Mouse (Mus musculus) cerebellum, adult 2 months (tissue): Measurements from ENCODE around the gene Med15. TPM values are rescaled to one million over a fixed set of nuclear protein-coding genes. Genes with fewer than 3 reads are reported as not detected.
A peak's percentile ranks its signal among the peaks of the same experiment; 100 is the strongest.

ENCODE experiments used
- DNase-seq, 2 experiments: peaks; one replicate each; pipeline ENCODE4 v3.0.0; 2021
- H3K27ac ChIP-seq: fragments of 200-500 bp; 2 replicates; pipeline ENCODE4 v1.5.1; 2012; ENCODE audit warnings: low read length, control low read depth, inconsistent platforms; ENCODE audit not compliant: insufficient read depth
- H3K27me3 ChIP-seq: fragments of 200-500 bp; 2 replicates; pipeline ENCODE4 v1.6.1; 2012; ENCODE audit warnings: inconsistent platforms, mild to moderate bottlenecking, low read length, moderate library complexity; ENCODE audit not compliant: control insufficient read depth, insufficient read depth
- H3K4me1 ChIP-seq: fragments of 200-500 bp; 2 replicates; pipeline ENCODE4 v1.6.1; 2011; ENCODE audit warnings: low read length; ENCODE audit not compliant: control insufficient read depth, insufficient read depth
- H3K4me3 ChIP-seq: fragments of 200-500 bp; replicated peaks from 2 replicates; pipeline ENCODE3; 2011; ENCODE audit warnings: mild to moderate bottlenecking, low read depth, low read length, control low read depth; ENCODE audit not compliant: insufficient read depth
- CTCF ChIP-seq: fragments of 200-500 bp; IDR thresholded peaks from 2 replicates; pipeline ENCODE4 v1.5.1; 2011; ENCODE audit warnings: low read depth, mild to moderate bottlenecking, control low read depth, low read length, moderate library complexity, borderline replicate concordance; ENCODE audit not compliant: insufficient read depth
- POLR2A ChIP-seq: fragments of 200-500 bp; IDR thresholded peaks from 2 replicates; pipeline ENCODE4 v1.6.1; 2011; ENCODE audit warnings: low read length, control low read depth, borderline replicate concordance; ENCODE audit not compliant: insufficient read depth
- WGBS: fragments of 180-500 bp; shearing (Covaris S2); methylation state at CpG from one replicate; pipeline ENCODE4 v1.1.7; 2018; 5-methylcytosine and 5-hydroxymethylcytosine counted together
- polyA plus RNA-seq: library from polyadenylated mRNA; depleted of rRNA; stranded (reverse); fragments of >200 nt; gene quantifications from 2 replicates; pipeline ENCODE4 v1.2.3, GENCODE M21; 2012

The Med15 gene
- polyA plus RNA-seq, 1 experiment = 73.1 TPM

DNA sequence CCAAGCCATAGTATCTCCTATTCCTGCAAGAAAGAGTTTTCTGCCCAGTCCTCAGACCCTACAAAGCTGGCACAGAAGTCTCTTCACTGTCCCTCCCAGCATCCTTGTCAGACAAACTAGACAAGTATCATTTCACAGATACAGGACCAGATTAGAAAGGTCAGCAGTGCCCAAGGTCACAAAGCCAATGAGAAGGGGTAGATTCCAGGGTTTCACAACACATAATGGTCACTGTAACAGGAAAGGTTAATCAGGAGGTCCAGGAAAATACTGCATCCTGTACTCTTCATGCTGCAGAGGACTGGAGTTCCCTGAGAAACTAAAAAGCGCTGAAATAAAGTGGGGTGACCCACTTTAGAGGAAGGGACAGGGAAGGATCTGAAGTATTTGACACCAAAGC lies 14.9 kb downstream of the Med15 start:
- TF ChIP-seq POLR2A (no peak), CTCF (no peak)
- DNase-seq = no peak
- peaks cover 11% of the 10 kb centered on the region for H3K4me1 ChIP-seq
- WGBS = 85% methylated on average over 1 of the region's 1 CpGs
- H3K27me3 ChIP-seq = no peaks in the 10 kb centered on the region
- no peak overlapping the region for H3K27ac ChIP-seq
- H3K4me3 ChIP-seq = no peak overlapping the region

DNA sequence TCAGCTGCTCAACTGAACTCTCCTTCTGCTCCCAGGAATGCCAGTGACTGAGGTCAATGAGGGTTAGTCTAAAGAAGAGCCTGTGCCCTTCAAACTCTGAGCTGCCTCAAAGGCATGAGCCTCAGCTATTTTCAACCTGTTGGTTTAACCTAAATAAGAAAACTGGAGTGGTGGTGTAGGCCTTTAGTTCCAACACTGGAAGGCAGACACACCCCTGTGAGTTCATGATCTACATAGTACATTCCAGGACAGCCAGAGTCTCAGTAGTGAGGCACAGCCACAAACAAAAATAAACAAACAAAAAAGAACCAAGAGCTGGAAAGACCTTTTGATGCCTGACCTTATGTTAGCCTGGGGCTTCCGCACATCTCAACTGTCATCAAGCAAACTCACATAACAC lies 25.1 kb downstream of the Med15 start:
- WGBS = 98% methylated on average over 1 of the region's 1 CpGs
- no peak overlapping the region for H3K4me3 ChIP-seq
- 0 out of 2 replicates have a peak, but pooled peaks cover 3% of the 10 kb centered on the region for H3K4me1 ChIP-seq
- no peak for DNase-seq
- TF ChIP-seq POLR2A (no peak), CTCF (no peak)
- no peaks in the 10 kb centered on the region for H3K27me3 ChIP-seq
- H3K27ac ChIP-seq = no peak overlapping the region

GRCm38 (mm10) chr16:17701043-17701405 lies 31.7 kb downstream of the Med15 start:
- Histone ChIP-seq H3K27ac (no peak overlapping the region), H3K27me3 (no peaks in the 10 kb centered on the region), H3K4me3 (no peak overlapping the region), H3K4me1 (no peaks in the 10 kb centered on the region)
- WGBS = 89% methylated on average over 2 of the region's 2 CpGs
- TF ChIP-seq POLR2A (no peak), CTCF (no peak)
- DNase-seq = no peak

- H3K27me3 ChIP-seq = no peaks in the 10 kb centered on the region
- no peak overlapping the region for H3K4me3 ChIP-seq
- WGBS = 91% methylated on average over 3 of the region's 3 CpGs
- no peak for DNase-seq
- H3K27ac ChIP-seq = no peak overlapping the region
- no peaks in the 10 kb centered on the region for H3K4me1 ChIP-seq
- TF ChIP-seq POLR2A (no peak), CTCF (no peak)
These were observed 32.2 kb downstream of the Med15 start for GRCm38 (mm10) chr16:17700386-17701042.

DNA sequence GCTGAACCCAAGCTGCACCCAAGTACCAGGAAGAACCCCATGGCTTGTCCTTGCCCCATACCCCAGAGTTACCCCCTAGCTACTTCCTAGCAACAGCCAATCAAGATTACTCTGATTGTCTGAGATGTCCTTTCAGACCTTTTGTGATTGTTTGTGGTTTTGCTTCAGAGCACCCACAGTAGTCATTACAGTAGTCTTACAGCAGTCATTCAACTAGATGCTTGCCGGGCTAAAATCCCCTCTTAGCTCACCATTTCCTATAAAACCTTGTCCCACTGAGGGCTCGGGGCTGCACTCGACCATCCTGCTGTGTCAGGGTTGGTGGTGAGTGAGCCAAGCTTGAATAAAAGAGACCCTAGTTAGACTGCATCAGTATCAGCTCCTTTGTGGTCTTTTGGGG lies 37.8 kb downstream of the Med15 start:
- H3K27ac ChIP-seq = no peak overlapping the region
- no peak overlapping the region for H3K4me3 ChIP-seq
- TF ChIP-seq POLR2A (no peak), CTCF (no peak)
- DNase-seq = no peak
- H3K27me3 ChIP-seq = no peaks in the 10 kb centered on the region
- WGBS = 85% methylated on average over 3 of the region's 3 CpGs
- no peaks in the 10 kb centered on the region for H3K4me1 ChIP-seq

- TF ChIP-seq CTCF (no peak), POLR2A (no peak)
- Histone ChIP-seq H3K4me3 (no peak overlapping the region), H3K27me3 (no peaks in the 10 kb centered on the region), H3K4me1 (peaks cover 14% of the 10 kb centered on the region), H3K27ac (peak overlapping the region; percentile 26)
- DNase-seq = peak; percentile 46 to 48
These were observed 62.8 kb downstream of the Med15 start for GRCm38 (mm10) chr16:17669886-17670285.

- Histone ChIP-seq H3K4me3 (no peak overlapping the region), H3K4me1 (peaks cover 10% of the 10 kb centered on the region), H3K27me3 (no peaks in the 10 kb centered on the region), H3K27ac (no peak overlapping the region)
- no peak for DNase-seq
- no peak for TF ChIP-seq CTCF
These were observed 67.1 kb downstream of the Med15 start for GRCm38 (mm10) chr16:17665568-17665967.

- no peak for TF ChIP-seq CTCF
- Histone ChIP-seq H3K27me3 (no peaks in the 10 kb centered on the region), H3K27ac (no peak overlapping the region), H3K4me1 (peaks cover 47% of the 10 kb centered on the region), H3K4me3 (no peak overlapping the region)
- no peak for DNase-seq
- 74% methylated on average over 5 of the region's 5 CpGs for WGBS
These were observed 76.3 kb downstream of the Med15 start for GRCm38 (mm10) chr16:17656212-17656871.
